Mouse (Mus musculus): ENCODE results near the gene Mgat1. TPM values are rescaled to one million over a fixed set of nuclear protein-coding genes. Genes with fewer than 3 reads are reported as not detected.

The Mgat1 gene
- polyA plus RNA-seq, 1 experiment from 2014 or later: 35.1 TPM

GRCm38 (mm10) chr11:49207495-49207894, 36.5 kb upstream of the Mgat1 start:
- Histone ChIP-seq H3K9ac (no peak overlapping the region), H3K9me3 (replicated peaks) (no peaks in the 10 kb centered on the region), H3K4me3 (replicated peaks) (no peak overlapping the region), H3K27me3 (no peaks in the 10 kb centered on the region), H3K36me3 (replicated peaks) (0 out of 2 replicates have a peak, but pooled peaks cover 9% of the 10 kb centered on the region), H3K4me2 (peak overlapping the region; percentile 13; the same call in 1 of the 2 replicates), H3K4me1 (replicated peaks) (peaks cover 63% of the 10 kb centered on the region), H3K27ac (replicated peaks) (peak overlapping the region; percentile 15; the same call in 1 of the 2 replicates)
- 78% methylated on average over 1 of the region's 1 CpGs for WGBS (ENCODE audit: insufficient replicate concordance)
- ATAC-seq (ENCODE audit: insufficient read depth): no peak

DNA sequence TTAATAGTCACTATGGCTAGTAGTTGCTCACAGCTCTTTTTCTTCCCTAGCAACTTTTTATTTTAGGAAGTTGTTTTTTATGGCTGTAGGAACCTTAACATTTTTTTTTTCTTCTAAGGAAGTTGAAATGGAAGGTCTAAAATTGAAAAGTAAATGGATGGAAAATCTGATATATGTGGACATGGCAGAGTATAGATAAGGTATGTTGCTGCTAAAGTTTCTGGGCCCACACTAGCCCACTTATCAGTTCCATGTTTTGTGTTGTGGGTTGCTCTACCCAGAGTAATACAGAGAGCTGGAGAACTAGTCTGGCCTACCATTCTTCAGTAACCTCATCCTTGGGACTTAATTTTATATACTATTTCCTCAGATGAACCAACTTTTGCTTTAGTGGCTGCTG, 31.4 kb upstream of the Mgat1 start:
- Histone ChIP-seq H3K4me2 (peak overlapping the region; percentile 32), H3K4me1 (replicated peaks) (peaks cover 34% of the 10 kb centered on the region), H3K27me3 (no peaks in the 10 kb centered on the region), H3K4me3 (replicated peaks) (no peak overlapping the region), H3K36me3 (replicated peaks) (peaks cover 39% of the 10 kb centered on the region), H3K9me3 (replicated peaks) (no peaks in the 10 kb centered on the region), H3K27ac (replicated peaks) (no peak overlapping the region), H3K9ac (0 out of 2 replicates have a peak overlapping the region, but pooled peaks have one; percentile 23)
- peak; percentile 81 for ATAC-seq (ENCODE audit: insufficient read depth)

DNA sequence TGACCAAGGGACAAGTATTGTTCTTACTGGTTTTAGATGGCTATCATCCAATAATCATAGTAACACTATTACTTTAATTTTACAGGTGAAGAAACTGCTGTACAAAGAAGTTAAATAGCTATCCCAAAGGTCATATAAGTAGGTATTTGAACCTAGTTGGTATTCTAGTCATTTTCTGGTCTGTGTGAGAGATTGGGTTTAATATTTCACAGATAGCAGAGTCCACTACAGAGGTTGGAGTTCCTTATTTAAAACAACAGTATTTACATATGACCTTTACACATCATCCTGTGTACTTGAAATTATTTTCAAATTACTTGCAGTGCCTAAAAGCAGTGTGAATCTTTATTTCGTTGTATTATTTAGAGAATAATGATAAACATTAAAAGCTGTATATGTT, 30.5 kb upstream of the Mgat1 start:
- no peaks in the 10 kb centered on the region for H3K9me3 ChIP-seq (replicated peaks)
- H3K4me1 ChIP-seq (replicated peaks): peaks cover 27% of the 10 kb centered on the region
- no peak for ATAC-seq (ENCODE audit: insufficient read depth)
- no peaks in the 10 kb centered on the region for H3K27me3 ChIP-seq
- H3K36me3 ChIP-seq (replicated peaks): peaks cover 39% of the 10 kb centered on the region
- H3K9ac ChIP-seq: no peak overlapping the region
- no peak overlapping the region for H3K4me2 ChIP-seq
- 87% methylated on average over 1 of the region's 1 CpGs for WGBS (ENCODE audit: insufficient replicate concordance)
- no peak overlapping the region for H3K4me3 ChIP-seq (replicated peaks)
- H3K27ac ChIP-seq (replicated peaks): no peak overlapping the region

GRCm38 (mm10) chr11:49219271-49219670, 24.7 kb upstream of the Mgat1 start:
- H3K4me3 ChIP-seq (replicated peaks): no peak overlapping the region
- H3K4me2 ChIP-seq: no peak overlapping the region
- peaks cover 33% of the 10 kb centered on the region for H3K36me3 ChIP-seq (replicated peaks)
- 76% methylated on average over 2 of the region's 2 CpGs for WGBS (ENCODE audit: insufficient replicate concordance)
- no peaks in the 10 kb centered on the region for H3K9me3 ChIP-seq (replicated peaks)
- H3K4me1 ChIP-seq (replicated peaks): 0 out of 2 replicates have a peak, but pooled peaks cover 3% of the 10 kb centered on the region
- no peaks in the 10 kb centered on the region for H3K27me3 ChIP-seq
- no peak overlapping the region for H3K9ac ChIP-seq
- ATAC-seq (ENCODE audit: insufficient read depth): peak; percentile 51; the same call in 1 of the 2 replicates
- no peak overlapping the region for H3K27ac ChIP-seq (replicated peaks)

GRCm38 (mm10) chr11:49224455-49224854, 19.5 kb upstream of the Mgat1 start:
- Histone ChIP-seq H3K9me3 (replicated peaks) (no peaks in the 10 kb centered on the region), H3K9ac (no peak overlapping the region), H3K4me2 (no peak overlapping the region), H3K27me3 (no peaks in the 10 kb centered on the region), H3K27ac (replicated peaks) (no peak overlapping the region), H3K4me1 (replicated peaks) (0 out of 2 replicates have a peak, but pooled peaks cover 3% of the 10 kb centered on the region), H3K4me3 (replicated peaks) (no peak overlapping the region), H3K36me3 (replicated peaks) (no peaks in the 10 kb centered on the region)
- ATAC-seq (ENCODE audit: insufficient read depth): no peak
- WGBS (ENCODE audit: insufficient replicate concordance): 30% methylated on average over 1 of the region's 1 CpGs

GRCm38 (mm10) chr11:49232781-49233180, 11.2 kb upstream of the Mgat1 start:
- Histone ChIP-seq H3K4me2 (no peak overlapping the region), H3K27ac (replicated peaks) (no peak overlapping the region), H3K4me3 (replicated peaks) (no peak overlapping the region), H3K9ac (no peak overlapping the region), H3K36me3 (replicated peaks) (no peaks in the 10 kb centered on the region), H3K27me3 (no peaks in the 10 kb centered on the region), H3K4me1 (replicated peaks) (no peaks in the 10 kb centered on the region), H3K9me3 (replicated peaks) (no peaks in the 10 kb centered on the region)
- WGBS (ENCODE audit: insufficient replicate concordance): 66% methylated on average over 3 of the region's 3 CpGs
- ATAC-seq (ENCODE audit: insufficient read depth): no peak

DNA sequence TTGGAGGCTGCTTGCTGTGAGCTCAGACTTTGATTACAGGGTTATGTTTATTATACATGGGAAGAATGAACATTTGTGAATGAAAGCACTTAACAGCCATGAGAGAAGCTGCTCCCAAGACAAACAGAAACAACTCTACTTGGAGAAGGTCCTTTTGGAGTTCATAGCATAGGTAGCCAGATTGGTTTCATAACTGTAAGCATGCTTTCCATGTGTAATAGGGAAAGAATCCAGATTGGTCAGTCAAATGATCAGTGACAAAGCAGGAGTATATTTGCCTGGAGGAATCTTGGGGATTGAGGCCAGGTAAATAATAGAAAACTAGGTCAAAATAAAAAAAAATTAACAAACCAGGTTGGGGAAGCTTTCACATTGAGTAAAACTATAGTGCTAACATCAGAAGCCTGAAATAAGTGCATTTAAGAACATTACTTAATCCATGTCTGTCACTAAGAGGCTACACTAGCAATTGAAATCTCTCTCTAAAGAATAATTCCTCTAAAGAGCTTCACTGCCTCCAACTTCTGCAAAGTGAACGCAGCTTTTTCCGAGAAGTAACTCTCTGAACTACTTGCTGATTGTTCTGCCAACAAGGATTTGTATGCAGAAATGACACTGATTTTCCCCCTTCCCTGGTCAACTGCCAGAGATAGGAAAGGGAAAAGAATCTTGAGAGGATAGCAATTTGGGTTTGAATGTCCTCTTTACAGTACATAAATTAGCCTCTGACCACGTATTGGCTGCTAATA, 8.4 kb upstream of the Mgat1 start:
- Histone ChIP-seq H3K4me2 (no peak overlapping the region), H3K9me3 (replicated peaks) (no peaks in the 10 kb centered on the region), H3K36me3 (replicated peaks) (no peaks in the 10 kb centered on the region), H3K4me1 (replicated peaks) (peaks cover 4% of the 10 kb centered on the region; the same call in 1 of the 2 replicates), H3K9ac (no peak overlapping the region), H3K4me3 (replicated peaks) (no peak overlapping the region), H3K27me3 (no peaks in the 10 kb centered on the region), H3K27ac (replicated peaks) (no peak overlapping the region)
- WGBS (ENCODE audit: insufficient replicate concordance): 51% methylated on average over 3 of the region's 3 CpGs
- no peak for ATAC-seq (ENCODE audit: insufficient read depth)

- WGBS (ENCODE audit: insufficient replicate concordance): 70% methylated on average over 1 of the region's 1 CpGs
- Histone ChIP-seq H3K27ac (replicated peaks) (no peak overlapping the region), H3K27me3 (no peaks in the 10 kb centered on the region), H3K36me3 (replicated peaks) (no peaks in the 10 kb centered on the region), H3K9ac (no peak overlapping the region), H3K4me3 (replicated peaks) (no peak overlapping the region), H3K4me2 (no peak overlapping the region), H3K9me3 (replicated peaks) (no peaks in the 10 kb centered on the region), H3K4me1 (replicated peaks) (peaks cover 8% of the 10 kb centered on the region)
- no peak for ATAC-seq (ENCODE audit: insufficient read depth)
Measured at GRCm38 (mm10) chr11:49236891-49237290, 7.1 kb upstream of the Mgat1 start.

DNA sequence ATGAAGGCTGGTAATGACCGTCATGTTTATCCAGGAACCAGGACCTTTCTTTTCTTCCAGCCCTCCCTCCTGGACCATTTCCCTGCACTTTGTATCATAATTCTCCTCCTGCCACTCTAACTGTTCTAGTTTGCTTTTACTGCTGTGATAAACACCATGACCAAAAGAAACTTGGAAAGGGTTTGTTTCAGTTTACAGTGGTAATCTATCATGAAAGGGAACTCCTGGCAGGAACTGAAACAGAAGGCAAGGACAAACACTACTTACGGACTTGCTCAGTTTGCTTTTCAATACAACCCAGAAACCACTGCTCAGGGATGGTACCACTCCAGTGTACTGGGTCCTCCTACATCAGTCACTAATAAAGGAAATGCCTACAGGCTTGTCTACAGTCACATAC, 6.5 kb upstream of the Mgat1 start:
- no peak overlapping the region for H3K4me2 ChIP-seq
- ATAC-seq (ENCODE audit: insufficient read depth): no peak
- no peaks in the 10 kb centered on the region for H3K27me3 ChIP-seq
- no peak overlapping the region for H3K9ac ChIP-seq
- H3K4me3 ChIP-seq (replicated peaks): no peak overlapping the region
- no peaks in the 10 kb centered on the region for H3K36me3 ChIP-seq (replicated peaks)
- WGBS (ENCODE audit: insufficient replicate concordance): 25% methylated on average over 2 of the region's 2 CpGs
- no peaks in the 10 kb centered on the region for H3K9me3 ChIP-seq (replicated peaks)
- H3K27ac ChIP-seq (replicated peaks): peak overlapping the region; percentile 29; the same call in 1 of the 2 replicates
- peaks cover 11% of the 10 kb centered on the region for H3K4me1 ChIP-seq (replicated peaks)

GRCm38 (mm10) chr11:49240310-49240709, 3.7 kb upstream of the Mgat1 start:
- Histone ChIP-seq H3K27me3 (no peaks in the 10 kb centered on the region), H3K4me2 (no peak overlapping the region), H3K9me3 (replicated peaks) (no peaks in the 10 kb centered on the region), H3K9ac (no peak overlapping the region), H3K4me3 (replicated peaks) (no peak overlapping the region), H3K27ac (replicated peaks) (no peak overlapping the region), H3K4me1 (replicated peaks) (peaks cover 31% of the 10 kb centered on the region), H3K36me3 (replicated peaks) (no peaks in the 10 kb centered on the region)
- no peak for ATAC-seq (ENCODE audit: insufficient read depth)
- 33% methylated on average over 1 of the region's 1 CpGs for WGBS (ENCODE audit: insufficient replicate concordance)

GRCm38 (mm10) chr11:49240874-49241273, 3.1 kb upstream of the Mgat1 start:
- ATAC-seq (ENCODE audit: insufficient read depth): no peak
- H3K9ac ChIP-seq: no peak overlapping the region
- H3K4me1 ChIP-seq (replicated peaks): peaks cover 36% of the 10 kb centered on the region
- 51% methylated on average over 4 of the region's 4 CpGs for WGBS (ENCODE audit: insufficient replicate concordance)
- no peaks in the 10 kb centered on the region for H3K9me3 ChIP-seq (replicated peaks)
- no peak overlapping the region for H3K4me2 ChIP-seq
- no peak overlapping the region for H3K4me3 ChIP-seq (replicated peaks)
- H3K27ac ChIP-seq (replicated peaks): peak overlapping the region; percentile 38
- H3K36me3 ChIP-seq (replicated peaks): no peaks in the 10 kb centered on the region
- no peaks in the 10 kb centered on the region for H3K27me3 ChIP-seq

GRCm38 (mm10) chr11:49241471-49241870, 2.5 kb upstream of the Mgat1 start:
- H3K27ac ChIP-seq (replicated peaks): no peak overlapping the region
- H3K27me3 ChIP-seq: no peaks in the 10 kb centered on the region
- no peak overlapping the region for H3K4me3 ChIP-seq (replicated peaks)
- no peak overlapping the region for H3K4me2 ChIP-seq
- H3K9ac ChIP-seq: no peak overlapping the region
- ATAC-seq (ENCODE audit: insufficient read depth): no peak
- peaks cover 42% of the 10 kb centered on the region for H3K4me1 ChIP-seq (replicated peaks)
- 9% methylated on average over 1 of the region's 1 CpGs for WGBS (ENCODE audit: insufficient replicate concordance)
- H3K9me3 ChIP-seq (replicated peaks): no peaks in the 10 kb centered on the region
- no peaks in the 10 kb centered on the region for H3K36me3 ChIP-seq (replicated peaks)
